Mouse (Mus musculus): ENCODE measurements around the gene Pwp2. TPM values are rescaled to one million over a fixed set of nuclear protein-coding genes. Genes with fewer than 3 reads are reported as not detected.

Pwp2 gene
- total and polyA plus RNA-seq, 3 experiments = 41.2 to 49.9 (median 43.0) TPM

GRCm38 (mm10) chr10:78140251-78140600, 44.7 kb downstream of the Pwp2 start:
- Histone ChIP-seq H3K9ac (ENCODE audit: insufficient read depth, low read depth) (no peak overlapping the region), H3K4me2 (ENCODE audit: insufficient read depth, low read depth, poor library complexity, severe bottlenecking) (no peak overlapping the region), H3K27me3 (replicated peaks) (peaks cover 17% of the 10 kb centered on the region), H3K36me3 (replicated peaks in 1 of 2; ENCODE audit: control insufficient read depth in 1 of 2, insufficient read depth in 1 of 2, low read length in 1 of 2) (no peaks in the 10 kb centered on the region), H3K79me2 (replicated peaks; ENCODE audit: control insufficient read depth, extremely low read depth, insufficient read depth, poor library complexity, severe bottlenecking) (no peaks in the 10 kb centered on the region), H3K4me3 (replicated peaks in 1 of 3; ENCODE audit: low read depth in 2 of 3, low read length in 2 of 3, poor library complexity in 1 of 3) (no peak overlapping the region), H3K9me3 (replicated peaks; ENCODE audit: low read length) (no peaks in the 10 kb centered on the region), H3K4me1 (ENCODE audit: control insufficient read depth in 1 of 2, insufficient read depth in 2 of 2) (peaks cover 21 to 28% of the 10 kb centered on the region in 2 experiments), H3K27ac (ENCODE audit: insufficient read depth, low read depth) (no peak overlapping the region)
- TF ChIP-seq NRF1 (IDR thresholded peaks at IDR 0.05; ENCODE audit: low read depth, low read length) = no peak
- no peak for TF ChIP-seq TCF12 (IDR thresholded peaks at IDR 0.05; ENCODE audit: low read depth, low read length)
- TF ChIP-seq ZMIZ1 (IDR thresholded peaks at IDR 0.05; ENCODE audit: low read depth, low read length) = no peak
- TF ChIP-seq MEF2A (IDR thresholded peaks at IDR 0.05; ENCODE audit: borderline replicate concordance, low read depth, low read length) = no peak
- TF ChIP-seq USF2 (conservative IDR thresholded peaks at IDR 0.05; ENCODE audit: low read depth, low read length) = no peak
- TF ChIP-seq ZNF384 (IDR thresholded peaks at IDR 0.05; ENCODE audit: low read depth, low read length) = no peak
- TF ChIP-seq ZKSCAN1 (IDR thresholded peaks at IDR 0.05; ENCODE audit: borderline replicate concordance, low read depth, low read length) = no peak
- TF ChIP-seq MAFK (IDR thresholded peaks at IDR 0.05; ENCODE audit: insufficient replicate concordance, low read length) = no peak
- TF ChIP-seq CTCF (conservative IDR thresholded peaks at IDR 0.05 in 1 of 2, IDR thresholded peaks at IDR 0.05 in 1 of 2; ENCODE audit: low read depth in 2 of 2, low read length in 2 of 2) = no peak
- TF ChIP-seq JUND (conservative IDR thresholded peaks at IDR 0.05; ENCODE audit: low read depth, low read length) = no peak
- dilution Hi-C loops (cut with MboI; ENCODE audit: extremely low pct_ligation_motif_present, extremely low pct_unique_long_range_greater_than_20kb, low sequenced_read_pairs) = no loop called here
- no peak for DNase-seq (ENCODE audit: extremely low read depth)
- in situ Hi-C loops (cut with MboI; ENCODE audit: low pct_ligation_motif_present, low pct_unique_long_range_greater_than_20kb, low sequenced_read_pairs) = loop anchor here (10.0 kb wide), 1 partner anchor 45 kb away; no protein-coding TSS in a partner anchor

- Histone ChIP-seq H3K27ac (ENCODE audit: insufficient read depth, low read depth) (no peak overlapping the region), H3K4me3 (replicated peaks in 1 of 3; ENCODE audit: low read depth in 2 of 3, low read length in 2 of 3, poor library complexity in 1 of 3) (no peak overlapping the region), H3K9ac (ENCODE audit: insufficient read depth, low read depth) (no peak overlapping the region), H3K9me3 (replicated peaks; ENCODE audit: low read length) (no peaks in the 10 kb centered on the region), H3K4me1 (ENCODE audit: control insufficient read depth in 1 of 2, insufficient read depth in 2 of 2) (peaks cover 26 to 33% of the 10 kb centered on the region in 2 experiments), H3K79me2 (replicated peaks; ENCODE audit: control insufficient read depth, extremely low read depth, insufficient read depth, poor library complexity, severe bottlenecking) (no peaks in the 10 kb centered on the region), H3K36me3 (replicated peaks in 1 of 2; ENCODE audit: control insufficient read depth in 1 of 2, insufficient read depth in 1 of 2, low read length in 1 of 2) (no peaks in the 10 kb centered on the region), H3K27me3 (replicated peaks) (peaks cover 16% of the 10 kb centered on the region), H3K4me2 (ENCODE audit: insufficient read depth, low read depth, poor library complexity, severe bottlenecking) (no peak overlapping the region)
- in situ Hi-C loops (cut with MboI; ENCODE audit: low pct_ligation_motif_present, low pct_unique_long_range_greater_than_20kb, low sequenced_read_pairs) = loop anchor here (10.0 kb wide), 1 partner anchor 45 kb away; no protein-coding TSS in a partner anchor
- dilution Hi-C loops (cut with MboI; ENCODE audit: extremely low pct_ligation_motif_present, extremely low pct_unique_long_range_greater_than_20kb, low sequenced_read_pairs) = no loop called here
- no peak for DNase-seq (ENCODE audit: extremely low read depth)
- TF ChIP-seq NELFE (IDR thresholded peaks at IDR 0.05; ENCODE audit: low read depth, low read length) (no peak), NRF1 (IDR thresholded peaks at IDR 0.05; ENCODE audit: low read depth, low read length) (no peak), EP300 (IDR thresholded peaks at IDR 0.05; ENCODE audit: low read length) (no peak), E2F4 (IDR thresholded peaks at IDR 0.05; ENCODE audit: insufficient replicate concordance, low read depth, low read length) (no peak), USF1 (IDR thresholded peaks at IDR 0.05; ENCODE audit: low read depth, low read length) (no peak), UBTF (IDR thresholded peaks at IDR 0.05; ENCODE audit: low read depth, low read length) (no peak), POLR2A (IDR thresholded peaks at IDR 0.05; ENCODE audit: low read depth, low read length) (no peak), TCF12 (IDR thresholded peaks at IDR 0.05; ENCODE audit: low read depth, low read length) (no peak)
Measured at GRCm38 (mm10) chr10:78139572-78140250, 45.2 kb downstream of the Pwp2 start.
